Mouse (Mus musculus): ENCODE results near the gene Smim14. TPM values are rescaled to one million over a fixed set of nuclear protein-coding genes. Genes with fewer than 3 reads are reported as not detected.

The Smim14 gene
- 250 and 257 TPM in 2 replicates for polyA plus RNA-seq (2015; fragmentation: Nextera tagmentation; extraction: Ambion mirVana)

- no peaks in the 10 kb centered on the region for H3K4me1 ChIP-seq (replicated peaks; ENCODE audit: control insufficient read depth, insufficient read depth, low read length)
Measured at GRCm38 (mm10) chr5:65536751-65537419, at the start of gene Smim14, which contains the start of gene Ube2k. Gene Smim14 (minus strand): TSS chr5:65537184. Gene Ube2k (plus strand): TSS chr5:65537233.

GRCm38 (mm10) chr5:65586291-65586690, 49.3 kb upstream of the Smim14 start:
- no peak overlapping the region for H3K9ac ChIP-seq (ENCODE audit: low read depth, low read length)
- no peaks in the 10 kb centered on the region for H3K9me3 ChIP-seq (ENCODE audit: control insufficient read depth)
- H3K27me3 ChIP-seq (replicated peaks; ENCODE audit: control insufficient read depth, insufficient read depth, low read length), result no peaks in the 10 kb centered on the region
- no peak overlapping the region for H3K4me3 ChIP-seq (ENCODE audit: low read depth, low read length)
- ATAC-seq, result peak; percentile 88
- no peak for TF ChIP-seq CTCF (IDR thresholded peaks at IDR 0.05; ENCODE audit: low read depth)
- H3K4me1 ChIP-seq (replicated peaks; ENCODE audit: control insufficient read depth, insufficient read depth, low read length), result no peaks in the 10 kb centered on the region
- H3K4me2 ChIP-seq (replicated peaks; ENCODE audit: low read depth), result no peak overlapping the region
- peaks cover 9% of the 10 kb centered on the region; the same call in 1 of the 2 replicates for H3K36me3 ChIP-seq (ENCODE audit: control insufficient read depth, insufficient read depth)
- H3K27ac ChIP-seq (ENCODE audit: low read depth, low read length), result no peak overlapping the region
- whole genome bisulfite sequencing, result 50% methylated on average over 5 of the region's 5 CpGs

More at GRCm38 (mm10) chr5:65536751-65537419, at the start of gene Smim14, which contains the start of gene Ube2k:
- WGBS, result under 1% methylated on average over 61 of the region's 66 CpGs
- peak within 1 kb of the TSS; percentile 78 for H3K4me2 ChIP-seq (replicated peaks; ENCODE audit: low read depth)
- ATAC-seq, result peak; percentile 99
- no peaks in the 10 kb centered on the region for H3K27me3 ChIP-seq (replicated peaks; ENCODE audit: control insufficient read depth, insufficient read depth, low read length)
- peak; percentile 41 for TF ChIP-seq CTCF (IDR thresholded peaks at IDR 0.05; ENCODE audit: low read depth)
- no peaks in the 10 kb centered on the region for H3K36me3 ChIP-seq (ENCODE audit: control insufficient read depth, insufficient read depth)
- peak within 1 kb of the TSS; percentile 92 for H3K4me3 ChIP-seq (ENCODE audit: low read depth, low read length)
- no peaks in the 10 kb centered on the region for H3K9me3 ChIP-seq (ENCODE audit: control insufficient read depth)
- peak within 1 kb of the TSS; percentile 98 for H3K27ac ChIP-seq (ENCODE audit: low read depth, low read length)
- peak within 1 kb of the TSS; percentile 94 for H3K9ac ChIP-seq (ENCODE audit: low read depth, low read length)

GRCm38 (mm10) chr5:65578545-65578944, 41.6 kb upstream of the Smim14 start:
- no peak overlapping the region for H3K27ac ChIP-seq (ENCODE audit: low read depth, low read length)
- WGBS, result 81% methylated on average over 3 of the region's 3 CpGs
- no peaks in the 10 kb centered on the region for H3K9me3 ChIP-seq (ENCODE audit: control insufficient read depth)
- H3K9ac ChIP-seq (ENCODE audit: low read depth, low read length), result no peak overlapping the region
- no peak for TF ChIP-seq CTCF (IDR thresholded peaks at IDR 0.05; ENCODE audit: low read depth)
- no peak for ATAC-seq
- H3K36me3 ChIP-seq (ENCODE audit: control insufficient read depth, insufficient read depth), result peaks cover 16% of the 10 kb centered on the region; the same call in 1 of the 2 replicates
- no peak overlapping the region for H3K4me3 ChIP-seq (ENCODE audit: low read depth, low read length)
- H3K27me3 ChIP-seq (replicated peaks; ENCODE audit: control insufficient read depth, insufficient read depth, low read length), result no peaks in the 10 kb centered on the region
- H3K4me1 ChIP-seq (replicated peaks; ENCODE audit: control insufficient read depth, insufficient read depth, low read length), result no peaks in the 10 kb centered on the region
- no peak overlapping the region for H3K4me2 ChIP-seq (replicated peaks; ENCODE audit: low read depth)

- TF ChIP-seq CTCF (IDR thresholded peaks at IDR 0.05; ENCODE audit: low read depth), result no peak
- Histone ChIP-seq H3K9ac (ENCODE audit: low read depth, low read length) (no peak overlapping the region), H3K4me3 (ENCODE audit: low read depth, low read length) (no peak overlapping the region), H3K36me3 (ENCODE audit: control insufficient read depth, insufficient read depth) (peaks cover 17% of the 10 kb centered on the region), H3K27me3 (replicated peaks; ENCODE audit: control insufficient read depth, insufficient read depth, low read length) (no peaks in the 10 kb centered on the region), H3K4me1 (replicated peaks; ENCODE audit: control insufficient read depth, insufficient read depth, low read length) (no peaks in the 10 kb centered on the region), H3K9me3 (ENCODE audit: control insufficient read depth) (no peaks in the 10 kb centered on the region), H3K27ac (ENCODE audit: low read depth, low read length) (no peak overlapping the region), H3K4me2 (replicated peaks; ENCODE audit: low read depth) (no peak overlapping the region)
- ATAC-seq, result no peak
- 93% methylated on average over 2 of the region's 2 CpGs for WGBS
Measured at GRCm38 (mm10) chr5:65575896-65576295, 38.9 kb upstream of the Smim14 start.

GRCm38 (mm10) chr5:65574876-65575275, 37.9 kb upstream of the Smim14 start:
- no peak for TF ChIP-seq CTCF (IDR thresholded peaks at IDR 0.05; ENCODE audit: low read depth)
- H3K27me3 ChIP-seq (replicated peaks; ENCODE audit: control insufficient read depth, insufficient read depth, low read length), result no peaks in the 10 kb centered on the region
- no peak for ATAC-seq
- H3K4me1 ChIP-seq (replicated peaks; ENCODE audit: control insufficient read depth, insufficient read depth, low read length), result no peaks in the 10 kb centered on the region
- no peaks in the 10 kb centered on the region for H3K9me3 ChIP-seq (ENCODE audit: control insufficient read depth)
- H3K4me2 ChIP-seq (replicated peaks; ENCODE audit: low read depth), result no peak overlapping the region
- no peak overlapping the region for H3K9ac ChIP-seq (ENCODE audit: low read depth, low read length)
- H3K4me3 ChIP-seq (ENCODE audit: low read depth, low read length), result no peak overlapping the region
- no peak overlapping the region for H3K27ac ChIP-seq (ENCODE audit: low read depth, low read length)
- 71% methylated on average over 2 of the region's 2 CpGs for WGBS
- peaks cover 16% of the 10 kb centered on the region for H3K36me3 ChIP-seq (ENCODE audit: control insufficient read depth, insufficient read depth)

- H3K36me3 ChIP-seq (ENCODE audit: control insufficient read depth, insufficient read depth), result peaks cover 7% of the 10 kb centered on the region; the same call in 1 of the 2 replicates
- WGBS, result 73% methylated on average over 2 of the region's 2 CpGs
- no peak overlapping the region for H3K4me2 ChIP-seq (replicated peaks; ENCODE audit: low read depth)
- ATAC-seq, result no peak
- no peaks in the 10 kb centered on the region for H3K9me3 ChIP-seq (ENCODE audit: control insufficient read depth)
- no peak overlapping the region for H3K4me3 ChIP-seq (ENCODE audit: low read depth, low read length)
- H3K9ac ChIP-seq (ENCODE audit: low read depth, low read length), result no peak overlapping the region
- H3K27ac ChIP-seq (ENCODE audit: low read depth, low read length), result no peak overlapping the region
- no peaks in the 10 kb centered on the region for H3K4me1 ChIP-seq (replicated peaks; ENCODE audit: control insufficient read depth, insufficient read depth, low read length)
- H3K27me3 ChIP-seq (replicated peaks; ENCODE audit: control insufficient read depth, insufficient read depth, low read length), result no peaks in the 10 kb centered on the region
- TF ChIP-seq CTCF (IDR thresholded peaks at IDR 0.05; ENCODE audit: low read depth), result no peak
Measured at GRCm38 (mm10) chr5:65565486-65565885, 28.5 kb upstream of the Smim14 start.
